Mouse (Mus musculus) liver, embryonic 13.5 days (tissue): Measurements from ENCODE around the gene Gm7029. TPM values are rescaled to one million over a fixed set of nuclear protein-coding genes. Genes with fewer than 3 reads are reported as not detected.
A peak's percentile ranks its signal among the peaks of the same experiment; 100 is the strongest.

Source experiments
- ATAC-seq: fragments of 200-750 bp; cut with Nextera tagmentation; 2 replicates; pipeline ENCODE4 v1.8.0; 2017; ENCODE audit warnings: low read depth, mild to moderate bottlenecking, moderate number of reproducible peaks, moderate library complexity
- DNase-seq: peaks from one replicate; pipeline ENCODE4 v3.0.0; 2022
- H3K27ac ChIP-seq: fragments of 300-500 bp; sonication (generic); 2 replicates; pipeline ENCODE4 v1.5.1; 2015; ENCODE audit warnings: moderate library complexity, mild to moderate bottlenecking, inconsistent platforms
- H3K27me3 ChIP-seq: fragments of 300-500 bp; sonication (generic); 2 replicates; pipeline ENCODE4 v1.6.1; 2015; ENCODE audit warnings: mild to moderate bottlenecking, inconsistent platforms
- H3K36me3 ChIP-seq: fragments of 300-500 bp; sonication (generic); 2 replicates; pipeline ENCODE4 v1.6.1; 2015; ENCODE audit warnings: mild to moderate bottlenecking, inconsistent platforms
- H3K4me1 ChIP-seq: fragments of 300-500 bp; sonication (generic); replicated peaks from 2 replicates; pipeline ENCODE4 v1.6.1; 2015; ENCODE audit warnings: inconsistent platforms
- H3K4me2 ChIP-seq: fragments of 300-500 bp; sonication (generic); 2 replicates; pipeline ENCODE4 v1.6.1; 2015; ENCODE audit warnings: inconsistent platforms, mild to moderate bottlenecking, moderate library complexity
- H3K4me3 ChIP-seq: fragments of 300-500 bp; sonication (generic); replicated peaks from 2 replicates; pipeline ENCODE4 v1.5.1; 2015; ENCODE audit warnings: mild to moderate bottlenecking, inconsistent platforms
- H3K9ac ChIP-seq: fragments of 300-500 bp; sonication (generic); 2 replicates; pipeline ENCODE4 v1.6.1; 2015; ENCODE audit warnings: mild to moderate bottlenecking, inconsistent platforms
- H3K9me3 ChIP-seq: fragments of 300-500 bp; sonication (generic); replicated peaks from 2 replicates; pipeline ENCODE4 v1.6.1; 2016; ENCODE audit warnings: inconsistent platforms
- WGBS: fragments of 180-500 bp; shearing (Covaris S2); methylation state at CpG from one replicate; pipeline ENCODE4 v1.1.7; 2015; ENCODE audit not compliant: insufficient replicate concordance; 5-methylcytosine and 5-hydroxymethylcytosine counted together
- microRNA-seq: library from miRNA; unstranded; fragments of <30 nt; microRNA quantifications from one replicate; pipeline ENCODE4, GENCODE M21; 2016
- polyA plus RNA-seq: library from polyadenylated mRNA; unstranded; fragments of >200 nt; fragmentation: Nextera tagmentation; extraction: Ambion mirVana; gene quantifications from 2 replicates; pipeline ENCODE4 v1.2.1, GENCODE M21; 2015

Gene Gm7029
- polyA plus RNA-seq, 1 experiment from 2014 or later: not detected

GRCm38 (mm10) chr17:33921361-33921760 is 47.7 kb downstream of the Gm7029 start:
- Histone ChIP-seq H3K4me1 (peaks cover 71% of the 10 kb centered on the region), H3K9me3 (peaks cover 19% of the 10 kb centered on the region), H3K4me2 (peak overlapping the region; percentile 99), H3K9ac (no peak overlapping the region), H3K27ac (no peak overlapping the region), H3K4me3 (no peak overlapping the region), H3K27me3 (no peaks in the 10 kb centered on the region), H3K36me3 (peaks cover 34% of the 10 kb centered on the region)
- 76% methylated on average over 7 of the region's 7 CpGs for WGBS
- no peak for DNase-seq
- ATAC-seq: no peak

Small RNA genes lying within 50 kb of the gene (microRNA-seq; reads per million reads assigned to microRNA genes)
- not detected for gene Gm27740

Other genes with a start within 250 kb of the Gm7029 start
- 22.2 and 24.2 TPM in 2 replicates for gene Zfp414, start 244.7 kb upstream of the Gm7029 start, polyA plus RNA-seq
- 0.63 and 0.76 TPM in 2 replicates for gene Pram1, start 235.8 kb upstream of the Gm7029 start, polyA plus RNA-seq
- 160 and 237 TPM in 2 replicates for gene Hnrnpm, start 187.0 kb upstream of the Gm7029 start, polyA plus RNA-seq
- 214 and 231 TPM in 2 replicates for gene March2, start 155.2 kb upstream of the Gm7029 start, polyA plus RNA-seq
- gene Rab11b, start 113.3 kb upstream of the Gm7029 start, polyA plus RNA-seq: 117 and 123 TPM in 2 replicates
- gene Angptl4, start 92.0 kb upstream of the Gm7029 start, polyA plus RNA-seq: 18.9 and 20.2 TPM in 2 replicates
- 8.1 and 8.9 TPM in 2 replicates for gene Kank3, start 63.3 kb upstream of the Gm7029 start, polyA plus RNA-seq
- 614 and 696 TPM in 2 replicates for gene Rps28, start 49.3 kb upstream of the Gm7029 start, polyA plus RNA-seq
- 250 and 284 TPM in 2 replicates for gene Ndufa7, start 49.3 kb upstream of the Gm7029 start, polyA plus RNA-seq
- gene Cd320, start 30.7 kb upstream of the Gm7029 start, polyA plus RNA-seq: 19.9 and 22.0 TPM in 2 replicates
- gene Kifc1, start 16.8 kb downstream of the Gm7029 start, polyA plus RNA-seq: 6.9 and 7.6 TPM in 2 replicates
- 0.60 and 0.91 TPM in 2 replicates for gene Platr17, start 31.3 kb downstream of the Gm7029 start, polyA plus RNA-seq
- 25.5 and 27.6 TPM in 2 replicates for gene Daxx, start 35.6 kb downstream of the Gm7029 start, polyA plus RNA-seq
- gene Tapbp, start 42.1 kb downstream of the Gm7029 start, polyA plus RNA-seq: 27.6 and 30.5 TPM in 2 replicates
- gene Zbtb22, start 42.1 kb downstream of the Gm7029 start, polyA plus RNA-seq: 10.1 and 10.7 TPM in 2 replicates
- 7.1 and 7.4 TPM in 2 replicates for gene Rgl2, start 55.7 kb downstream of the Gm7029 start, polyA plus RNA-seq
- gene Pfdn6, start 66.5 kb downstream of the Gm7029 start, polyA plus RNA-seq: 153 and 157 TPM in 2 replicates
- gene Wdr46, start 66.8 kb downstream of the Gm7029 start, polyA plus RNA-seq: 30.1 and 34.9 TPM in 2 replicates
- gene B3galt4, start 77.7 kb downstream of the Gm7029 start, polyA plus RNA-seq: 2.3 and 2.5 TPM in 2 replicates
- 27.7 and 30.1 TPM in 2 replicates for gene Vps52, start 82.0 kb downstream of the Gm7029 start, polyA plus RNA-seq
- 1,343 and 1,499 TPM in 2 replicates for gene Rps18, start 82.2 kb downstream of the Gm7029 start, polyA plus RNA-seq
- 80.9 and 88.3 TPM in 2 replicates for gene H2-K1, start 126.5 kb downstream of the Gm7029 start, polyA plus RNA-seq
- 5.2 and 5.4 TPM in 2 replicates for gene Ring1, start 150.8 kb downstream of the Gm7029 start, polyA plus RNA-seq
- 25.2 and 25.7 TPM in 2 replicates for gene H2-Ke6, start 154.2 kb downstream of the Gm7029 start, polyA plus RNA-seq
- gene Slc39a7, start 157.8 kb downstream of the Gm7029 start, polyA plus RNA-seq: 71.7 and 76.7 TPM in 2 replicates
- 18.2 and 18.6 TPM in 2 replicates for gene Rxrb, start 158.0 kb downstream of the Gm7029 start, polyA plus RNA-seq
- gene Col11a2, start 165.6 kb downstream of the Gm7029 start, polyA plus RNA-seq: 0.32 and 0.54 TPM in 2 replicates
- gene H2-Oa, start 218.5 kb downstream of the Gm7029 start, polyA plus RNA-seq: 0.39 and 0.41 TPM in 2 replicates
- gene H2-DMa, start 245.7 kb downstream of the Gm7029 start, polyA plus RNA-seq: 4.4 and 5.2 TPM in 2 replicates
- gene Brd2, start 248.8 kb downstream of the Gm7029 start, polyA plus RNA-seq: 42.0 and 53.3 TPM in 2 replicates